Mouse (Mus musculus): ENCODE data around the gene Pank4.

DNA sequence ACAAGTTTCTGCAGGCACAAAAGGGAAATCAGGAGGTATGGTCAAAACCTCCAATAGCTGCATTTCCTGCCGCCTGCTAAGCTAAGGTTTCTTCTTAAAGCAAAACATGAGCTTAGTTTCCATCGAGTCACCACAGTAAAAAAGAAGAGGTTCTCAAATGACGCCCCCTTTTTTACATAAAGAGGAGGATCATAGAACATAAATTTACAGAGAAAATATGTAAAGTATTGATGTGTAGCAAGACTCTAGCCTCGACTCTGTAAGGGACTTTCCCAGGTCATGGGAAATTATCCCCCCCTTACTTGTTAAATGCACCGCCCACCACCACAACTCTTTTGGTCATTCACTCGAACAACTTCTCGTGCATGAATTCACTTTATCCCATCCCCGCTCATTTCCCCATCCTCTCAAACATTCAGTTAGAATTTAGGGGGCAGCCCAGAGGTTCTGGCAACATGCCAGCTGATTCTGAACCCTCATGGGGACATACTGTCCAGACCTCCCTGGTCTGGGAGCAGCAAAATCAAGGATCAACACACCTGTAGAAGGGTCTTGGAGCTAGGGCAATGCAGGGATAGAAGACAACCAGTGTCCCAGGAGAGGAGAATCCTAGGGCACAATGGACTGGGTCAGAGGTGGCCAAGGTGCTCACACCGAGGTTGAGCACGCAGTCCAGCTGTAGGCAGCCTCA lies 21.1 kb upstream of the Pank4 start:
- TF ChIP-seq POLR2A (IDR thresholded peaks at IDR 0.05; ENCODE audit: borderline replicate concordance, low read depth, low read length) (no peak), CTCF (IDR thresholded peaks at IDR 0.05; ENCODE audit: low read depth, low read length) (no peak)
